Mouse (Mus musculus): ENCODE results near the gene Tpcn1. TPM values are rescaled to one million over a fixed set of nuclear protein-coding genes. Genes with fewer than 3 reads are reported as not detected.

Tpcn1 gene
- polyA plus RNA-seq, 1 experiment from 2014 or later = 21.4 TPM

DNA sequence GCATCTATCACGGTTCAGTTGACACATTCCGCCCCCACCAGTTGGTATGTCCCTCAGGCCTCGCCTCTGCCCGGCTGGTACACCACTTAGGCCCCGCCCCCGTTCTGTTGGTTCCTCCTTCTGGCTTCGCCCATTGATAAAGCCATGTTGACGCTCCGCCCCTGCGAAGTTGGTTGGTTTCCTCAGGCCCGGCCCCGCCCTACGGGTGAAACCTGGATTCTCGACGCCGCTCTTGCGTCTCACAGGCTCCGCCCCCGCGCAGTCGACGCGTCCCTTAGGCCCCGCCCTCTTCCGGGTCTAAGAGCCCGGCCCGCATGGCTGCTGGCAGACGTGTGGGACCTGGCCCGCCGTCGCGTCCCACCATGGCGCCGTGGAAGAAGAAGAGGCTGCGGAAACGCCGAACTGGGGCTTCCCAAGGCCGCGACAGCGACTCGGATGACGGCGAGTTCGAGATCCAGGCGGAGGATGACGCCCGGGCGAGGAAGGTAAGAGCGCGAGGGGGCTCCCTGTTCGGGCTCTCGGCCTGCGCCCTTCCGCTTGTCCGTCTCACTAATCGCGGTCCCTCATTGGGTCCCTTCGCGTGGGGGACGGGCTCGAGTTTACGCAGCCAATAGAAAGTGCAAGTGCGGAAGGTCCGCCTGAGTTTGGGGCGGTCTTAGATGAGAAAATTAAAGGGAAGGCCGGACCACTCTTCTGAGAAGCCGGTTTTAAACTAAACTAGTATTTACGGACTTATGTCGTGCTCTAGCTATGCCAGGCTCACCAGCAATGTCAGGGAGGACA is 24.5 kb upstream of the Tpcn1 start:
- ATAC-seq = peak; percentile 93
- peaks cover 5% of the 10 kb centered on the region; the same call in 1 of the 2 replicates for H3K9me3 ChIP-seq (ENCODE audit: control insufficient read depth, low read length)
- H3K27me3 ChIP-seq (replicated peaks; ENCODE audit: control insufficient read depth, insufficient read depth, low read length) = no peaks in the 10 kb centered on the region
- peak overlapping the region; percentile 85 for H3K9ac ChIP-seq (ENCODE audit: low read depth, low read length)
- peak overlapping the region; percentile 83 for H3K27ac ChIP-seq (ENCODE audit: low read length)
- peaks cover 13% of the 10 kb centered on the region for H3K36me3 ChIP-seq (ENCODE audit: control insufficient read depth, insufficient read depth, low read length)
- H3K4me2 ChIP-seq (ENCODE audit: low read depth, low read length) = peak overlapping the region; percentile 86
- H3K4me3 ChIP-seq (ENCODE audit: low read length) = peak overlapping the region; percentile 87
- H3K4me1 ChIP-seq (ENCODE audit: control insufficient read depth, insufficient read depth, low read length) = peaks cover 16% of the 10 kb centered on the region
- WGBS = under 1% methylated on average over 69 of the region's 69 CpGs

DNA sequence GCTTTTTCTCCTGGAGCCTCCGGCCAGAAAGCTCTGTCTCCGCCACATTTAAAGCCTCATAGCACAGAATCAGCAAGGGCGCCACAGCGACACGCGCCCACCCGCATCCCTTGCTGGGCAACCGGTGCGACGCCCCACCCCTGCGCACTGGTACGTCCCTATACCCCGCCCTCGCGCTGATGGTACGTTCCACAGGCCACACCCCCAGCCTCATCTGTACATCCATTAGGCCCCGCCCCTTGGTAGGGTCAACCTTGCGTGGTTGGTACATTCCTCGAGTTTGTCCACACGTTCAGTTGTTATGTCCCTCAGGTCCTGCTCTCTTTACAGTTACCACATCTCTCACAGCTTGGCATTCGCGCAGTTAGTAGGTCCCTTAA is 24.0 kb upstream of the Tpcn1 start, which contains the start of the genes Rita1 and Ddx54:
Rita1 (minus strand) TSS at position 148 of the 380 bp plus-strand sequence.
Ddx54 (plus strand) TSS at position 298 of the 380 bp plus-strand sequence.
- ATAC-seq = peak; percentile 83
- 0% methylated on average over 22 of the region's 22 CpGs for WGBS
- peak within 1 kb of the TSS; percentile 87 for H3K4me3 ChIP-seq (ENCODE audit: low read length)

GRCm38 (mm10) chr5:120611416-120611815 is 22.9 kb upstream of the Tpcn1 start:
- peak overlapping the region; percentile 68 for H3K4me2 ChIP-seq (ENCODE audit: low read depth, low read length)
- H3K27me3 ChIP-seq (replicated peaks; ENCODE audit: control insufficient read depth, insufficient read depth, low read length) = no peaks in the 10 kb centered on the region
- peak overlapping the region; percentile 85 for H3K9ac ChIP-seq (ENCODE audit: low read depth, low read length)
- 45% methylated on average over 8 of the region's 8 CpGs for WGBS
- no peak for ATAC-seq
- peaks cover 5% of the 10 kb centered on the region; the same call in 1 of the 2 replicates for H3K9me3 ChIP-seq (ENCODE audit: control insufficient read depth, low read length)
- no peak overlapping the region for H3K27ac ChIP-seq (ENCODE audit: low read length)
- H3K4me3 ChIP-seq (ENCODE audit: low read length) = peak overlapping the region; percentile 87
- H3K36me3 ChIP-seq (ENCODE audit: control insufficient read depth, insufficient read depth, low read length) = peaks cover 7% of the 10 kb centered on the region
- H3K4me1 ChIP-seq (ENCODE audit: control insufficient read depth, insufficient read depth, low read length) = peaks cover 16% of the 10 kb centered on the region

More for the DNA sequence above, 24.0 kb upstream of the Tpcn1 start, which contains the start of the genes Rita1 and Ddx54:
- peaks cover 16% of the 10 kb centered on the region for H3K4me1 ChIP-seq (ENCODE audit: control insufficient read depth, insufficient read depth, low read length)
- H3K27ac ChIP-seq (ENCODE audit: low read length) = peak within 1 kb of the TSS; percentile 83
- H3K9me3 ChIP-seq (ENCODE audit: control insufficient read depth, low read length) = peaks cover 5% of the 10 kb centered on the region; the same call in 1 of the 2 replicates
- H3K4me2 ChIP-seq (ENCODE audit: low read depth, low read length) = peak within 1 kb of the TSS; percentile 86
- H3K36me3 ChIP-seq (ENCODE audit: control insufficient read depth, insufficient read depth, low read length) = peaks cover 13% of the 10 kb centered on the region
- no peaks in the 10 kb centered on the region for H3K27me3 ChIP-seq (replicated peaks; ENCODE audit: control insufficient read depth, insufficient read depth, low read length)
- peak within 1 kb of the TSS; percentile 85 for H3K9ac ChIP-seq (ENCODE audit: low read depth, low read length)

- 93% methylated on average over 5 of the region's 5 CpGs for WGBS
- Histone ChIP-seq H3K9me3 (ENCODE audit: control insufficient read depth, low read length) (peaks cover 2% of the 10 kb centered on the region; the same call in 1 of the 2 replicates), H3K36me3 (ENCODE audit: control insufficient read depth, insufficient read depth, low read length) (peaks cover 3% of the 10 kb centered on the region), H3K27me3 (replicated peaks; ENCODE audit: control insufficient read depth, insufficient read depth, low read length) (no peaks in the 10 kb centered on the region), H3K4me3 (ENCODE audit: low read length) (no peak overlapping the region), H3K9ac (ENCODE audit: low read depth, low read length) (peak overlapping the region; percentile 85; the same call in 1 of the 2 replicates), H3K27ac (ENCODE audit: low read length) (no peak overlapping the region), H3K4me2 (ENCODE audit: low read depth, low read length) (no peak overlapping the region), H3K4me1 (ENCODE audit: control insufficient read depth, insufficient read depth, low read length) (peaks cover 16% of the 10 kb centered on the region)
- no peak for ATAC-seq
Measured at GRCm38 (mm10) chr5:120610906-120611305, 22.4 kb upstream of the Tpcn1 start.

DNA sequence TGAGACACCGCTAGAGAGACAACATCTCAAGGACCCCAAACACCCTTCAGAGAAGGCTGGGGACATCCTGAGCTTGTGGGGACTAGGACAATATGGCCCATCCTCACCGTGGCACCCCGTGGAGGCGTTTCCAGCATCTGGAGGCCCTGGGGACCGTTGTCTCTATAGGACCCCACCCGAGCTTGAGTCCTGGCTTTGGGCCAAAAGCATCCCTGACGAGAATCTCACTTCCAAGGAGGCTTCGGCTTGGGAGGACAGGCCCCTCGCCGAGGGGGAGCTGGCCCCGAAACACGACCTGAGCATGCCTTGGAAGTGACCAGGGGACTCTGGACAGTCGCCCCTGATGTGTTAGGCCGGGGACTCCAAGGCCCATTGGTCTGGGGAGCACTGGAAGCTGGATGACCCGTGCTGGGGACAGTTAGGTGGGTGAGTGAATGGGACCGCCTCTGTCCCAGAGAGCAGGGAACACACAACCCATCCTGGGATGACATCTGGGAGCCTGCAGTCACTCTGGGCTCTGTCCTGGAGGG is 20.8 kb upstream of the Tpcn1 start:
- H3K27ac ChIP-seq (ENCODE audit: low read length) = no peak overlapping the region
- H3K9me3 ChIP-seq (ENCODE audit: control insufficient read depth, low read length) = no peaks in the 10 kb centered on the region
- no peaks in the 10 kb centered on the region for H3K36me3 ChIP-seq (ENCODE audit: control insufficient read depth, insufficient read depth, low read length)
- peaks cover 16% of the 10 kb centered on the region for H3K4me1 ChIP-seq (ENCODE audit: control insufficient read depth, insufficient read depth, low read length)
- no peak overlapping the region for H3K4me2 ChIP-seq (ENCODE audit: low read depth, low read length)
- no peak overlapping the region for H3K9ac ChIP-seq (ENCODE audit: low read depth, low read length)
- no peaks in the 10 kb centered on the region for H3K27me3 ChIP-seq (replicated peaks; ENCODE audit: control insufficient read depth, insufficient read depth, low read length)
- 82% methylated on average over 16 of the region's 16 CpGs for WGBS
- no peak overlapping the region for H3K4me3 ChIP-seq (ENCODE audit: low read length)
- ATAC-seq = no peak

GRCm38 (mm10) chr5:120607335-120607734 is 18.9 kb upstream of the Tpcn1 start:
- Histone ChIP-seq H3K4me2 (ENCODE audit: low read depth, low read length) (no peak overlapping the region), H3K27ac (ENCODE audit: low read length) (no peak overlapping the region), H3K4me3 (ENCODE audit: low read length) (no peak overlapping the region), H3K9ac (ENCODE audit: low read depth, low read length) (no peak overlapping the region), H3K4me1 (ENCODE audit: control insufficient read depth, insufficient read depth, low read length) (peaks cover 10% of the 10 kb centered on the region), H3K9me3 (ENCODE audit: control insufficient read depth, low read length) (no peaks in the 10 kb centered on the region), H3K27me3 (replicated peaks; ENCODE audit: control insufficient read depth, insufficient read depth, low read length) (no peaks in the 10 kb centered on the region), H3K36me3 (ENCODE audit: control insufficient read depth, insufficient read depth, low read length) (no peaks in the 10 kb centered on the region)
- 70% methylated on average over 3 of the region's 3 CpGs for WGBS
- ATAC-seq = no peak

- Histone ChIP-seq H3K36me3 (ENCODE audit: control insufficient read depth, insufficient read depth, low read length) (no peaks in the 10 kb centered on the region), H3K9ac (ENCODE audit: low read depth, low read length) (0 out of 2 replicates have a peak overlapping the region, but pooled peaks have one; percentile 4), H3K27ac (ENCODE audit: low read length) (no peak overlapping the region), H3K4me3 (ENCODE audit: low read length) (no peak overlapping the region), H3K9me3 (ENCODE audit: control insufficient read depth, low read length) (no peaks in the 10 kb centered on the region), H3K4me1 (ENCODE audit: control insufficient read depth, insufficient read depth, low read length) (peaks cover 9% of the 10 kb centered on the region), H3K27me3 (replicated peaks; ENCODE audit: control insufficient read depth, insufficient read depth, low read length) (no peaks in the 10 kb centered on the region), H3K4me2 (ENCODE audit: low read depth, low read length) (no peak overlapping the region)
- no peak for ATAC-seq
- 72% methylated on average over 25 of the region's 25 CpGs for WGBS
Measured at GRCm38 (mm10) chr5:120606590-120607200, 18.2 kb upstream of the Tpcn1 start.

DNA sequence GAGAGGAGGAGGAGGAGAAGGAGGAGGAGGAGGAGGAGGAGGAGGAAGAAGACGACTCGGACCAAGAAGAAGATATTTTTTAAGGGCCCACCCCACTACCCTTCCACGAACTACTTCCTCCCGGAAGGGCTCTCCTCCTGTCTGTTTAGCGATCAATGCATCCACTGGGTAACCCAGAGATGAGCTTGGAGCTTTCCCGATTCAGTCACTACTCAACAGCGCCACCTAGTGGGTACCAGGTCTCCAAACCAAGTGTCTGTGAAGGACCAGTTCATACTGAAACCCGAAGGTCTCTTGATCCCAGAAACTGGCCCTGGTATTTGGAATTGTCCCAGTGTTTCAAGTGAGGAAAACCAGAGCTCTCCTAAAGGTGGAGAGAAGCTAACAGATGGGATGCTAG is 17.2 kb upstream of the Tpcn1 start:
- peak; percentile 62 for ATAC-seq
- H3K4me1 ChIP-seq (ENCODE audit: control insufficient read depth, insufficient read depth, low read length) = no peaks in the 10 kb centered on the region; the same call in 1 of the 2 replicates
- H3K27me3 ChIP-seq (replicated peaks; ENCODE audit: control insufficient read depth, insufficient read depth, low read length) = no peaks in the 10 kb centered on the region
- no peaks in the 10 kb centered on the region for H3K9me3 ChIP-seq (ENCODE audit: control insufficient read depth, low read length)
- no peaks in the 10 kb centered on the region for H3K36me3 ChIP-seq (ENCODE audit: control insufficient read depth, insufficient read depth, low read length)
- H3K4me3 ChIP-seq (ENCODE audit: low read length) = peak overlapping the region; percentile 26; the same call in 1 of the 2 replicates
- peak overlapping the region; percentile 43 for H3K4me2 ChIP-seq (ENCODE audit: low read depth, low read length)
- H3K27ac ChIP-seq (ENCODE audit: low read length) = no peak overlapping the region
- no peak overlapping the region for H3K9ac ChIP-seq (ENCODE audit: low read depth, low read length)
- 0% methylated on average over 8 of the region's 8 CpGs for WGBS

DNA sequence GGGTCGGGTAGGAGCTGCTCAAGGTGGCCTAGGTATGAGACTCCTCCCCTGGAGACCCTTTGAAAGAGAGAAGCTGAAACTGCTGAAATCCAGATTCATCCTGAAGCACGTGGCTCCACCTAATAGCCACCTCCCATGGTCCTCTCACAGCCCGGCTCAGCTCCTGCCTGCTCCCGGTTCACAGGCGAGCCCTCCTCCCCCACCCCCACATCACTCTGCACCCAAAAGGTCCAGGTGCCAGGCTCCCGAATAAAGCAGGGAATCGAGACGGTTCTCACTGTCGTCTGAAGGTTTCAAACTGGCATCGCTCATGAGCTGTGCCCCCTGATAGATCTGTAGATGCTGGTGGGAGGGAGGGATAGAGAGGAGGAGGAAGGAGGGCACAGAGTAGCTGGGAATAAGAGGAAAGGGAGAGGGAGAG is 16.8 kb upstream of the Tpcn1 start:
- Histone ChIP-seq H3K9me3 (ENCODE audit: control insufficient read depth, low read length) (no peaks in the 10 kb centered on the region), H3K27ac (ENCODE audit: low read length) (no peak overlapping the region), H3K4me1 (ENCODE audit: control insufficient read depth, insufficient read depth, low read length) (no peaks in the 10 kb centered on the region; the same call in 1 of the 2 replicates), H3K4me3 (ENCODE audit: low read length) (peak overlapping the region; percentile 26), H3K4me2 (ENCODE audit: low read depth, low read length) (peak overlapping the region; percentile 43), H3K36me3 (ENCODE audit: control insufficient read depth, insufficient read depth, low read length) (no peaks in the 10 kb centered on the region), H3K9ac (ENCODE audit: low read depth, low read length) (peak overlapping the region; percentile 12), H3K27me3 (replicated peaks; ENCODE audit: control insufficient read depth, insufficient read depth, low read length) (no peaks in the 10 kb centered on the region)
- WGBS = 3% methylated on average over 10 of the region's 10 CpGs
- ATAC-seq = peak; percentile 22; the same call in 1 of the 2 replicates

All from intestine, embryonic 16.5 days (tissue).